Mouse (Mus musculus) liver, embryonic 16.5 days (tissue): ENCODE measurements around the gene Oaz1. TPM values are rescaled to one million over a fixed set of nuclear protein-coding genes. Genes with fewer than 3 reads are reported as not detected.

Experiments used
- microRNA counts: library from miRNA; unstranded; fragments of <30 nt; microRNA quantifications from one replicate; lab custom pipeline; 2016
- microRNA-seq: library from miRNA; unstranded; fragments of <30 nt; microRNA quantifications from one replicate; pipeline ENCODE4, GENCODE M21; 2016
- polyA plus RNA-seq: library from polyadenylated mRNA; unstranded; fragments of >200 nt; fragmentation: Nextera tagmentation; extraction: Ambion mirVana; gene quantifications from 2 replicates; pipeline ENCODE4 v1.2.1, GENCODE M21; 2015

The Oaz1 gene
- polyA plus RNA-seq, 1 experiment from 2014 or later = 1,382 TPM

MicroRNAs within 50 kb of the gene (microRNA counts, 519-probe panel; counts per million panel counts)
- microRNA mmu-miR-1982 (lab: Ali Mortazavi, UCI) = 60.7 counts per million

Small RNAs within 50 kb of the gene (microRNA-seq; reads per million reads assigned to microRNA genes)
- gene Mir1982 = 2.2 reads per million

Other genes with a start within 250 kb of the Oaz1 start
- gene Klf16, start 249.3 kb upstream of the Oaz1 start, polyA plus RNA-seq = 9.6 and 10.7 TPM in 2 replicates
- 31.4 and 35.9 TPM in 2 replicates for gene Abhd17a, start 236.3 kb upstream of the Oaz1 start, polyA plus RNA-seq
- 35.3 and 38.3 TPM in 2 replicates for gene Scamp4, start 223.8 kb upstream of the Oaz1 start, polyA plus RNA-seq
- gene Adat3, start 223.8 kb upstream of the Oaz1 start, polyA plus RNA-seq = 3.2 and 3.7 TPM in 2 replicates
- gene Gm49322, start 220.6 kb upstream of the Oaz1 start, polyA plus RNA-seq = 1.2 and 1.5 TPM in 2 replicates
- 5.0 and 9.8 TPM in 2 replicates for gene Csnk1g2, start 203.8 kb upstream of the Oaz1 start, polyA plus RNA-seq
- gene Btbd2, start 169.6 kb upstream of the Oaz1 start, polyA plus RNA-seq = 2.8 and 5.1 TPM in 2 replicates
- 41.5 and 54.4 TPM in 2 replicates for gene Mknk2, start 148.5 kb upstream of the Oaz1 start, polyA plus RNA-seq
- 26.1 and 27.4 TPM in 2 replicates for gene Mob3a, start 124.7 kb upstream of the Oaz1 start, polyA plus RNA-seq
- gene Izumo4, start 124.5 kb upstream of the Oaz1 start, polyA plus RNA-seq = 9.3 and 10.4 TPM in 2 replicates
- gene Ap3d1, start 84.4 kb upstream of the Oaz1 start, polyA plus RNA-seq = 20.9 and 21.2 TPM in 2 replicates
- gene Dot1l, start 71.5 kb upstream of the Oaz1 start, polyA plus RNA-seq = 6.0 and 7.5 TPM in 2 replicates
- 23.4 and 30.1 TPM in 2 replicates for gene Sf3a2, start 28.5 kb upstream of the Oaz1 start, polyA plus RNA-seq
- 61.4 and 64.7 TPM in 2 replicates for gene Plekhj1, start 28.0 kb upstream of the Oaz1 start, polyA plus RNA-seq
- gene Amh, start 21.4 kb upstream of the Oaz1 start, polyA plus RNA-seq = 0.08 TPM in 1 of 2 replicates, not detected in the other
- gene Jsrp1, start 13.2 kb upstream of the Oaz1 start, polyA plus RNA-seq = 0.54 and 1.2 TPM in 2 replicates
- gene Lingo3, start 17.4 kb downstream of the Oaz1 start, polyA plus RNA-seq = not detected in 2 replicates
- 92.5 and 108 TPM in 2 replicates for gene Lsm7, start 28.6 kb downstream of the Oaz1 start, polyA plus RNA-seq
- gene Sppl2b, start 28.6 kb downstream of the Oaz1 start, polyA plus RNA-seq = 60.4 and 65.3 TPM in 2 replicates
- 0.04 TPM in 1 of 2 replicates, not detected in the other for gene Tmprss9, start 45.2 kb downstream of the Oaz1 start, polyA plus RNA-seq
- 151 and 160 TPM in 2 replicates for gene Timm13, start 74.3 kb downstream of the Oaz1 start, polyA plus RNA-seq
- gene Lmnb2, start 91.6 kb downstream of the Oaz1 start, polyA plus RNA-seq = 10.3 TPM in 2 replicates
- gene Gadd45b, start 103.4 kb downstream of the Oaz1 start, polyA plus RNA-seq = 4.0 and 5.0 TPM in 2 replicates
- gene Gng7, start 188.3 kb downstream of the Oaz1 start, polyA plus RNA-seq = 0.36 and 0.44 TPM in 2 replicates
- not detected in 2 replicates for gene Diras1, start 199.0 kb downstream of the Oaz1 start, polyA plus RNA-seq
- gene Slc39a3, start 210.8 kb downstream of the Oaz1 start, polyA plus RNA-seq = 5.5 TPM in 2 replicates
- gene Sgta, start 233.5 kb downstream of the Oaz1 start, polyA plus RNA-seq = 55.3 and 57.3 TPM in 2 replicates
- gene Thop1, start 243.4 kb downstream of the Oaz1 start, polyA plus RNA-seq = 15.5 and 16.6 TPM in 2 replicates